Mouse (Mus musculus): Measurements from ENCODE around the gene Son. TPM values are rescaled to one million over a fixed set of nuclear protein-coding genes. Genes with fewer than 3 reads are reported as not detected.
A peak's percentile ranks its signal among the peaks of the same experiment; 100 is the strongest.

Gene Son
- polyA plus RNA-seq, 1 experiment = 31.9 TPM

DNA sequence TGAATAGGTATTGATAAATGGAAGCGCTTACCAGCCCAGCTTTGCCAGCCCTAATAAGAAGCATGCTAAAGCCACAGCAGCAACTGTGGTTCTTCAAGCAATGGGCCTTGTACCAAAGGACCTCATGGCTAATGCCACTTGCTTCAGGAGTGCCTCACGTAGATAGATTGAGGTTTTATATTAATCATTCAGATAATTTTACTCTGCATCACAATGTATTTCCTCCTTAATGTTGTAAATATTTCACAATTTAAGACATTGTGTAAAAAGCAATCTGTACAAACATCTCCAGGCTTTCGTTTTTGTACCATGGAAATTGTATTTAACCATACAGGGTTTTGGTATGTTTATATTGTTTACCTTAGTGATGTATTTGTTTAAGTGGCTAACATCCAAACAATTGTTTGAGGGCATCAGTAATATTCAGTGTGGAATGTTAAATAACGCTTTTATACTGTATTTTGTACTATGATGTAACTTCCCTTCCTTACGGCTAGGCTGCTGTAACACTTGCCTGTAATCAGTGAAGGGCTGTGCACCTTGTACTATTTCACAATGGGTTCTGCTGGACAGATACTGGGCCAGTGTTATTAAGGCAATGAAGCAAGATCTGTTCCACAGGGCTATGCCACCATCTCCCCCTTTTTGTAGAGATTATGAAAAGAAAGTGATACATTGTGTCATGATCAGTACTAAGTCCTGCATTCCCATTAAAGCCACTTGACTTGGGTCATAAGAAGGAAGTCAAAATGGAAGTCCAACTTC is 31.0 kb downstream of the Son start:
- peaks cover 98% of the 10 kb centered on the region for H3K36me3 ChIP-seq (replicated peaks; ENCODE audit: low read length)
- TF ChIP-seq GATA1 (IDR thresholded peaks at IDR 0.05; ENCODE audit: borderline replicate concordance, low read length) = no peak
- no peak for TF ChIP-seq FLI1 (IDR thresholded peaks at IDR 0.05; ENCODE audit: low read length)
- no peak overlapping the region for H3K4me3 ChIP-seq (replicated peaks)
- H3K9me3 ChIP-seq = no peaks in the 10 kb centered on the region
- H3K4me1 ChIP-seq = no peaks in the 10 kb centered on the region
- no peaks in the 10 kb centered on the region for H3K27me3 ChIP-seq (replicated peaks)

DNA sequence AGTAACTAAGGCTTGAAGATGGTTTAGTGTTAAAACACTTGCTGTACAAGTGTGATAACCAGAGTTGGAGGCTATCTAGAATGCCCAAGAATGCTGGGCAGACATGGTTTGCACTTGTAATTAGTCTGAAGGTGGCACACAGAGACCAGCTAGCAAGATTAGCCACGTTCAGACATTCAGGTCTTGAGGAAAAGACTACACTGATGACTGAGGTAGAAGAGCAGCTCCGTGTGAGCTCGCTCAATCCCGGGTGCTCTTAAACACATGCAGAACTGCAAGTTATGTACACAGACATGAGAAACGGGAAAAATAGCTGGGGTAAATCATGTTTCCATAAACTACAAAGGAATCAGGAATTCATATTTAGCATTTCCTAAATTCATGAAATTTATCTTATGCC is 33.4 kb downstream of the Son start:
- H3K36me3 ChIP-seq (replicated peaks; ENCODE audit: low read length) = peaks cover 97% of the 10 kb centered on the region
- no peaks in the 10 kb centered on the region for H3K9me3 ChIP-seq
- H3K4me3 ChIP-seq (replicated peaks) = no peak overlapping the region
- TF ChIP-seq GATA1 (IDR thresholded peaks at IDR 0.05; ENCODE audit: borderline replicate concordance, low read length) (no peak), FLI1 (IDR thresholded peaks at IDR 0.05; ENCODE audit: low read length) (no peak)
- H3K4me1 ChIP-seq = peaks cover 2% of the 10 kb centered on the region; the same call in 1 of the 2 replicates
- no peaks in the 10 kb centered on the region for H3K27me3 ChIP-seq (replicated peaks)

DNA sequence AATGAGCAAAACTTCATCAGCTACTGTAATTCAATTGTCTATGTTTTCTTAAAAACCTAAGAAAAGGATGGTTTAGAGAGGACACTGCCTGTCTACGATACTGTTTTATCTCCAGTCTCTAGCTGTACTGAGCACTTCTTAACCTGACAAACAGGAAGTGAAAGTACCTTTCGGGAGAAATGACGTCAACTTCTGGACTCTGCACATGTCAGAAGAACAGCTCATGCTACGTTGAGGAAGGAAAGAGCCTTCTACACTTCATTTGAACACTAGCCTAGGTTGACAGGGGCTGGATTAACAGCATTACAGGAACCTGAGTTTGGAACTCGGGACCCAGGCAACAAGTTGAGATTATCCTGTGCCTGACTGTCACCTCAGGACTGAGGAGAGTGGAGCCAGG is 38.2 kb downstream of the Son start:
- peaks cover 65% of the 10 kb centered on the region for H3K36me3 ChIP-seq (replicated peaks; ENCODE audit: low read length)
- H3K9me3 ChIP-seq = no peaks in the 10 kb centered on the region
- no peak for TF ChIP-seq FLI1 (IDR thresholded peaks at IDR 0.05; ENCODE audit: low read length)
- TF ChIP-seq GATA1 (IDR thresholded peaks at IDR 0.05; ENCODE audit: borderline replicate concordance, low read length) = no peak
- H3K4me3 ChIP-seq (replicated peaks) = no peak overlapping the region
- H3K27me3 ChIP-seq (replicated peaks) = peaks cover 3% of the 10 kb centered on the region
- H3K4me1 ChIP-seq = peaks cover 28% of the 10 kb centered on the region

DNA sequence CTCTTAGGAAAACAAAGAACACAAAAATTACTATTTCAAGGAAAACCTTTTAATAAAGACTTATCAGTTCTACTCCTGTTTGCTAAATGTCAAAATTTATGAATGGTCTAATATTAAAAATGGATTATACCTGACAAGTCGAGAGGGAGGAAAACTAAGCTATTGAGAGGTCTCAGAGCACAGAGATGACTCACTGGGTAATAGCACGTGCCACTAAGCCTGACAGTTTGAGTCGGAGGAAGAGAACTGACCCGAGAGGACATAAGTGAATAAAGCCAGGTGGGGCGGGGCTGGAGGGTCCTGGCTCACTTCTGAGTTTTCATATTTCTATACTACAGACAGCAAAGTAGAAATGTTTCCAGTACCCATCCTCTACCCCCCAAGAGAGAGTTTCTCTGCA is 39.1 kb downstream of the Son start:
- H3K4me3 ChIP-seq (replicated peaks) = no peak overlapping the region
- TF ChIP-seq GATA1 (IDR thresholded peaks at IDR 0.05; ENCODE audit: borderline replicate concordance, low read length) (no peak), FLI1 (IDR thresholded peaks at IDR 0.05; ENCODE audit: low read length) (no peak)
- peaks cover 3% of the 10 kb centered on the region for H3K27me3 ChIP-seq (replicated peaks)
- no peaks in the 10 kb centered on the region for H3K9me3 ChIP-seq
- H3K4me1 ChIP-seq = peaks cover 32% of the 10 kb centered on the region
- H3K36me3 ChIP-seq (replicated peaks; ENCODE audit: low read length) = peaks cover 65% of the 10 kb centered on the region

DNA sequence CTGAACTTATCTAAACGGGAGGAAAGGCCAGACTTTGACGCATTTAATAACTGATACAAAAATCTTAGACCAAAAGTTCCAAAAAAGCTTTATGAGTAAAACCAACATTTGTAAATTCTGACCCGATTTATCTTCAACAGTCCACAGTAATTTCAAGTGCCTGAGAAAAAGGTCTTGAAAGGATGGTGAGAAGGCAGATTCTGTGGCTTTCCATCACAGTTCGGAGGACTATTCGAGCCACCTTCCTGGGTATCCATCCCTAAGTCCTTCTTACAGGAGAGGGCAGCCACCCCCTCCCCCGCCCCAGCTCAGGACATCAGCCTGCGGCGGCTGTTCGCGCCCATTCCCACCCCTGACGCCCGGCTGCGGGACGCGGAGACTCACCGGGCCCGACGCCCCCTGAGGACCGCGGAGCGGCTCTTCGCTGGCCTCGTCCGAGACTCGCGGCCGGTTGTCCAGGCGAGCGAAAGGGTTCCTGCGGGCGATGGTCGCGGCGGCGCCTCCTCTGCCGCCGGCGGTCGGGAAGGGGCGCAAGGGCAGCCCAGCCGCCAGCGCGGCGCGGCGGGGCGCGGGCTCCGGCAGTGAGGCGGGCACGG is 40.8 kb downstream of the Son start:
- H3K9me3 ChIP-seq = no peaks in the 10 kb centered on the region
- TF ChIP-seq FLI1 (IDR thresholded peaks at IDR 0.05; ENCODE audit: low read length) (no peak), GATA1 (IDR thresholded peaks at IDR 0.05; ENCODE audit: borderline replicate concordance, low read length) (no peak)
- peaks cover 3% of the 10 kb centered on the region for H3K27me3 ChIP-seq (replicated peaks)
- H3K36me3 ChIP-seq (replicated peaks; ENCODE audit: low read length) = peaks cover 57% of the 10 kb centered on the region
- peaks cover 32% of the 10 kb centered on the region for H3K4me1 ChIP-seq
- H3K4me3 ChIP-seq (replicated peaks) = peak overlapping the region; percentile 95

DNA sequence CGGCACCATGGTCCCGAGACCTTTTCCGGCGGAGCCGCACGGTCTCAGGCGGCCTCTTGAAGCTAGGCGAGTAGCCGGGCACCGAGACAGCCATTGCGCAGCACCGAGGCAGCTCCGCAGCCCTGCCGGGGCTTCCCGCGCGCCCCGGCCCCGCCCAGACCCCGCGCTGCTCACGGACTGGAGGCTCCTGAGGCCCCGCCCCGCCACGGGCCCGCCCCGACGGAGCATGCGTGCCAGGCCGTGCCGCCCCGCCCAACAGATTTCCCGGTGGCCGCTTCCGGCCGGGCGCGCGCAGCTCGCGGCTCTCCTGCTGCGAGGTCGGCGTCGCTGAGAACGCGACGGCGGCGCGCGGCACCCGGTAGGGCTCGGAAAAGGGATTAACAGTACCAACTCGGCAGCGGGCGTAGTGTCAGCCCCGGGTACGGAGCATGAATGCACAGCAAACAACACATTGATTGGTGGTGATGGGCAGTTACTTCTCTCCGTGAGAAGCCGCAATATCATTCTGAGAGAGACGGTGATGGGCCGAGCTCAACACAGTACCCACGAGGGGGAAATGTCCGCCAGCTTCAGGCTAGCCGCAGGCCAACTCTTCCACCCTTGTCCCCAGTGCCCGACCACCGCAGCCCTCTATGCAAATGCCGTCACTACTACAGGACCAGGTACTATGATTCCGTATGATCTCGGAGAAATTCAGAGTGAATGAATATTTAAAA is 41.5 kb downstream of the Son start, which contains the start of gene Donson:
Gene Donson (minus strand): TSS at position 152 of the 716 bp plus-strand sequence.
- peaks cover 3% of the 10 kb centered on the region for H3K27me3 ChIP-seq (replicated peaks)
- H3K9me3 ChIP-seq = no peaks in the 10 kb centered on the region
- H3K4me1 ChIP-seq = peaks cover 32% of the 10 kb centered on the region
- peaks cover 55% of the 10 kb centered on the region for H3K36me3 ChIP-seq (replicated peaks; ENCODE audit: low read length)
- H3K4me3 ChIP-seq (replicated peaks) = peak within 1 kb of the TSS; percentile 95
- TF ChIP-seq GATA1 (IDR thresholded peaks at IDR 0.05; ENCODE audit: borderline replicate concordance, low read length) (no peak), FLI1 (IDR thresholded peaks at IDR 0.05; ENCODE audit: low read length) (no peak)

DNA sequence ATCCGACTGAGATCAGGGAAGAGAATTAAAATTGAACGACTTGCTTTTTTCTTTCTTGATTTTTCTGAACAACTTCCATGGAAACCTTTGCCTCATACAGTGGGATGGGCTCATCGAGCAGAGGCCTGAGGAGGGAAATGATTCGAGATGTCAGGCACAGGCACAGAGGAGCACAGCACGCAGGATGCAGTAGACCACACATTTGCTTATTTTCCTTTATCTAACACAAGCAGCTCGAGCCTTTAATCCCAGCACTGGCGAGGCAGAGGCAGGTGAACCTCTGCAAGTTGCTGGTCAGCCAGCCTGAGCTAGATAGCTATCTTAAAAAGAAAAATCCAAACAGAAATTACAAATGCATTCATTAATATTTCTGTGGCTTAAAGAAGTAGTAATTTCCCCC is 42.5 kb downstream of the Son start:
- peaks cover 37% of the 10 kb centered on the region for H3K4me1 ChIP-seq
- TF ChIP-seq GATA1 (IDR thresholded peaks at IDR 0.05; ENCODE audit: borderline replicate concordance, low read length) = no peak
- TF ChIP-seq FLI1 (IDR thresholded peaks at IDR 0.05; ENCODE audit: low read length) = no peak
- H3K36me3 ChIP-seq (replicated peaks; ENCODE audit: low read length) = peaks cover 54% of the 10 kb centered on the region
- H3K4me3 ChIP-seq (replicated peaks) = peak overlapping the region; percentile 83
- peaks cover 3% of the 10 kb centered on the region for H3K27me3 ChIP-seq (replicated peaks)
- H3K9me3 ChIP-seq = no peaks in the 10 kb centered on the region

DNA sequence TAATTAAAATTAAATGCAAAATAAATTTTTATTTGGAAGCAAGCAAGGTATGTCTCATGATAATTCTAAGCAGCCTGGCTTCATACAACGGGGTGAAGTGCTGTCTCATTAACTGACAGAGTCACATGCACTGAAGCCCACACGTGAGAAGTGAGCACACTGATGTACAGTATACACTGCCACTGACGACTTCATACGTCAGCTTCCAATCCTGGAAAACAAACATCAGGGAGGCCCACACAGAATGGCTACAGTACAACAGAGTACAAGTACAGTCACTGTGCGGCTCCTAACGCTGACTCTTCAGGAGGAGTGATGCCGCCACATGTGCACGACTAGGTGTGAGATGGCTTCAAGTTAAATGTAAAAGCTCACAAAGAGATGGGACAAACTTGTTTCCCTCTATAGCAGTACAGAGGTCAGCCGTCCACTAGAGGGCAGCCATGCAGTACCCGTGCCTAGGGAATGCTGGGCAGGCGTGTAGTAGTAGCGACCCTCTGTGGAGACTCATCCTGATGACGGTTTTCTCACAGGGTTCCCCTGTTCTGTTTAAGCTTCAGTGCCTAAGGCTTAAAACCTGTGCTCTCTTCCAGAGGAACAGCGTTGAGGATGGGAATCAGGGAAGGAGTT is 47.3 kb downstream of the Son start:
- Histone ChIP-seq H3K9me3 (no peaks in the 10 kb centered on the region), H3K4me3 (replicated peaks) (peak overlapping the region; percentile 1), H3K36me3 (replicated peaks; ENCODE audit: low read length) (peaks cover 77% of the 10 kb centered on the region), H3K27me3 (replicated peaks) (no peaks in the 10 kb centered on the region), H3K4me1 (peaks cover 41% of the 10 kb centered on the region)
- TF ChIP-seq FLI1 (IDR thresholded peaks at IDR 0.05; ENCODE audit: low read length) (no peak), GATA1 (IDR thresholded peaks at IDR 0.05; ENCODE audit: borderline replicate concordance, low read length) (no peak)

DNA sequence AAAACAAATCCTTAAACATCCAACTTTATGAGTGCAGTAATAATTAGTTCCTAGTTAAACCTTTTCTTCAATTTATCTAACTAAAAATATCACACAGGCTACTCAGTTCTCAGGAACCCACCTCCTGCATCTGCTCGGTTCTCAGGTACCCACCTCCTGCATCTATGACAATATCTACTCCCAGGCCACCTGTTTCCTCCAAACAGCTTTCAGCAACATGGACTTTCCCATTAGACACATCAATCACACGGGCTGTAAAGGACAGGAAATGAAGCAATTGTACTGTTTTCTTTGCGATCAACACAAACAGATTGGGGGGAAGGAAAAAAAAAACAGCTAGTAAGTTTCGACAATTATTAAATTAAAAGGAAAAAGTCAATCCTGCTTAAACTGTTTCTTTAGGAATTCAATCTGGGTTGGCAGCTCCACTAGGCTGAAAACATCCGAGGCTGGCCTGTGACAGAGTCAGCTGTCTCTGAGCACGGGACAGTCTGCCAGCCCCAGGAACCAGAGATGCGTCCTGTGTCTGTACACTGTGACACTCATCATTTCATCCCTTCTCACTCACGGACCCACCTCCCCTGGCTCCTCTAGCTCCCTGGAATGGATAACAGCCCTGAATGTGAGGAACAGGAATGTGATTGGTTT is 47.9 kb downstream of the Son start:
- peaks cover 79% of the 10 kb centered on the region for H3K36me3 ChIP-seq (replicated peaks; ENCODE audit: low read length)
- no peak for TF ChIP-seq GATA1 (IDR thresholded peaks at IDR 0.05; ENCODE audit: borderline replicate concordance, low read length)
- TF ChIP-seq FLI1 (IDR thresholded peaks at IDR 0.05; ENCODE audit: low read length) = no peak

More for the DNA sequence above, 47.9 kb downstream of the Son start:
- Histone ChIP-seq H3K27me3 (replicated peaks) (no peaks in the 10 kb centered on the region), H3K4me3 (replicated peaks) (peak overlapping the region; percentile 38), H3K4me1 (peaks cover 34% of the 10 kb centered on the region), H3K9me3 (no peaks in the 10 kb centered on the region)
